Comparison of ENCODE assay signal across 14 mouse cellular contexts in genomic region chr11:53734970-53735681, GRCm38 (mm10). TPM values are rescaled to one million over a fixed set of nuclear protein-coding genes. Genes with fewer than 3 reads are reported as not detected.
DNase-seq lines count a peak whose midpoint lies in the region; ATAC-seq and TF ChIP-seq lines count a peak whose summit lies in the region.
"Had no signal": no experiment of that assay in that cellular context is flagged by ENCODE, and none has a peak within 500 bp of the region (broad histone marks: within the 10 kb centered on the region; RNA-seq: fewer than 3 reads in every experiment).

No protein-coding gene starts in this region.

- no peaks in the 10 kb centered on the region for H3K36me3 ChIP-seq in hindbrain, embryonic 12.5 days
- H3K36me3 ChIP-seq in hindbrain, embryonic 11.5 days (ENCODE audit: control insufficient read depth, insufficient read depth, low read length) = no peaks in the 10 kb centered on the region
- no peaks in the 10 kb centered on the region for H3K36me3 ChIP-seq in neural tube, embryonic 15.5 days
- H3K36me3 ChIP-seq in hindbrain, embryonic 15.5 days = no peaks in the 10 kb centered on the region
- H3K36me3 ChIP-seq in stomach, embryonic 15.5 days = no peaks in the 10 kb centered on the region
- H3K36me3 ChIP-seq: neural tube, embryonic 12.5 days had no signal

- no peak overlapping the region for H3K9ac ChIP-seq in hindbrain, embryonic 12.5 days
- H3K9ac ChIP-seq in hindbrain, embryonic 11.5 days (ENCODE audit: low read depth, low read length) = no peak overlapping the region
- H3K9ac ChIP-seq in neural tube, embryonic 15.5 days (replicated peaks) = no peak overlapping the region
- no peak overlapping the region for H3K9ac ChIP-seq in hindbrain, embryonic 15.5 days
- no peak overlapping the region for H3K9ac ChIP-seq in stomach, embryonic 15.5 days

- no peak for TF ChIP-seq CTCF in left cerebral cortex, adult 2 months (IDR thresholded peaks at IDR 0.05)

- H3K4me2 ChIP-seq in hindbrain, embryonic 12.5 days (replicated peaks) = peak overlapping the region; percentile 48
- no peak overlapping the region for H3K4me2 ChIP-seq in hindbrain, embryonic 11.5 days (replicated peaks; ENCODE audit: low read depth, low read length)
- peak overlapping the region; percentile 46 for H3K4me2 ChIP-seq in neural tube, embryonic 15.5 days
- H3K4me2 ChIP-seq in hindbrain, embryonic 15.5 days = peak overlapping the region; percentile 44
- no peak overlapping the region for H3K4me2 ChIP-seq in stomach, embryonic 15.5 days

- no peak overlapping the region for H3K27ac ChIP-seq in hindbrain, embryonic 12.5 days
- no peak overlapping the region for H3K27ac ChIP-seq in hindbrain, embryonic 11.5 days (ENCODE audit: low read depth, low read length)
- no peak overlapping the region for H3K27ac ChIP-seq in neural tube, embryonic 15.5 days (replicated peaks)
- no peak overlapping the region for H3K27ac ChIP-seq in hindbrain, embryonic 15.5 days (replicated peaks)
- H3K27ac ChIP-seq in stomach, embryonic 15.5 days = no peak overlapping the region
- no peak overlapping the region for H3K27ac ChIP-seq in left cerebral cortex, adult 2 months
- H3K27ac ChIP-seq: macrophage; neural tube, embryonic 12.5 days had no signal

- H3K4me1 ChIP-seq in hindbrain, embryonic 12.5 days = no peaks in the 10 kb centered on the region
- H3K4me1 ChIP-seq in hindbrain, embryonic 11.5 days (replicated peaks; ENCODE audit: control insufficient read depth, insufficient read depth, low read length) = no peaks in the 10 kb centered on the region
- H3K4me1 ChIP-seq in neural tube, embryonic 15.5 days = 0 out of 2 replicates have a peak, but pooled peaks cover 5% of the 10 kb centered on the region
- no peaks in the 10 kb centered on the region for H3K4me1 ChIP-seq in hindbrain, embryonic 15.5 days (replicated peaks)
- H3K4me1 ChIP-seq in stomach, embryonic 15.5 days = no peaks in the 10 kb centered on the region
- H3K4me1 ChIP-seq: neural tube, embryonic 12.5 days had no signal

- intact Hi-C loops in left cerebral cortex, adult 2 months (cut with DNase I) = loop anchor here (10.0 kb wide), 1 partner anchor 320 kb away; no protein-coding TSS in a partner anchor

- ATAC-seq in hindbrain, embryonic 12.5 days (ENCODE audit: low FRiP score) = 0 out of 2 replicates have a peak, but pooled peaks have one; percentile 26
- ATAC-seq in hindbrain, embryonic 11.5 days (ENCODE audit: low FRiP score) = no peak
- ATAC-seq in neural tube, embryonic 15.5 days (ENCODE audit: low FRiP score) = no peak
- ATAC-seq in hindbrain, embryonic 15.5 days (ENCODE audit: low FRiP score, low read depth) = no peak
- ATAC-seq in stomach, embryonic 15.5 days (ENCODE audit: insufficient read depth, low FRiP score, low read depth) = no peak
- no peak for ATAC-seq in erythroid progenitor cell, adult 5-6 weeks (replicated peaks; ENCODE audit: low FRiP score, poor library complexity, severe bottlenecking)

- H3K4me3 ChIP-seq in hindbrain, embryonic 12.5 days = no peak overlapping the region
- no peak overlapping the region for H3K4me3 ChIP-seq in hindbrain, embryonic 11.5 days (ENCODE audit: low read depth, low read length)
- H3K4me3 ChIP-seq in neural tube, embryonic 15.5 days (replicated peaks) = no peak overlapping the region
- H3K4me3 ChIP-seq in hindbrain, embryonic 15.5 days = no peak overlapping the region
- H3K4me3 ChIP-seq in stomach, embryonic 15.5 days (replicated peaks) = peak overlapping the region; percentile 18; the same call in 1 of the 2 replicates
- H3K4me3 ChIP-seq in left cerebral cortex, adult 2 months = no peak overlapping the region
- H3K4me3 ChIP-seq: neural tube, embryonic 12.5 days had no signal

- H3K9me3 ChIP-seq in hindbrain, embryonic 12.5 days (replicated peaks) = no peaks in the 10 kb centered on the region
- H3K9me3 ChIP-seq in hindbrain, embryonic 11.5 days (ENCODE audit: control insufficient read depth, low read length) = no peaks in the 10 kb centered on the region
- no peaks in the 10 kb centered on the region for H3K9me3 ChIP-seq in neural tube, embryonic 15.5 days (replicated peaks)
- H3K9me3 ChIP-seq in hindbrain, embryonic 15.5 days = no peaks in the 10 kb centered on the region
- no peaks in the 10 kb centered on the region for H3K9me3 ChIP-seq in stomach, embryonic 15.5 days
- H3K9me3 ChIP-seq: neural tube, embryonic 12.5 days had no signal

- no peaks in the 10 kb centered on the region; the same call in 1 of the 2 replicates for H3K27me3 ChIP-seq in hindbrain, embryonic 12.5 days
- no peaks in the 10 kb centered on the region for H3K27me3 ChIP-seq in hindbrain, embryonic 11.5 days (ENCODE audit: control insufficient read depth, insufficient read depth, low read length)
- no peaks in the 10 kb centered on the region for H3K27me3 ChIP-seq in neural tube, embryonic 15.5 days (replicated peaks)
- no peaks in the 10 kb centered on the region for H3K27me3 ChIP-seq in hindbrain, embryonic 15.5 days
- H3K27me3 ChIP-seq in stomach, embryonic 15.5 days (replicated peaks) = no peaks in the 10 kb centered on the region
- H3K27me3 ChIP-seq: neural tube, embryonic 12.5 days had no signal

- 72% methylated on average over 18 of the region's 18 CpGs for WGBS in hindbrain, embryonic 12.5 days
- 78% methylated on average over 18 of the region's 18 CpGs for WGBS in hindbrain, embryonic 11.5 days
- WGBS in neural tube, embryonic 15.5 days = 71% methylated on average over 18 of the region's 18 CpGs
- WGBS in hindbrain, embryonic 15.5 days = 76% methylated on average over 18 of the region's 18 CpGs
- 68% methylated on average over 18 of the region's 18 CpGs for WGBS in stomach, embryonic 15.5 days

- no peak for DNase-seq in hindbrain, embryonic 11.5 days (ENCODE audit: low spot score)
- DNase-seq in neural tube, embryonic 10.5 days (ENCODE audit: extremely low spot score, low spot score) = no peak
- no peak for DNase-seq in left cerebral cortex, adult 2 months (ENCODE audit: extremely low spot score in 1 of 2, low spot score in 2 of 2)

RNA-seq across cellular contexts. Expression of gene Il5, which starts 14.5 kb away (rescaled TPM):
- not detected in 2 replicates for polyA plus RNA-seq in hindbrain, embryonic 12.5 days (2016; fragmentation: Nextera tagmentation; extraction: Ambion mirVana)
- polyA plus RNA-seq in hindbrain, embryonic 11.5 days (2014; fragmentation: Nextera tagmentation; extraction: Ambion mirVana) = 0.10 TPM in 1 of 2 replicates, not detected in the other
- 0.15 TPM in 1 of 2 replicates, not detected in the other for polyA plus RNA-seq in neural tube, embryonic 15.5 days (2015; fragmentation: Nextera tagmentation; extraction: Ambion mirVana)
- polyA plus RNA-seq in hindbrain, embryonic 15.5 days (2015; fragmentation: Nextera tagmentation; extraction: Ambion mirVana) = not detected in 2 replicates
- polyA plus RNA-seq in stomach, embryonic 15.5 days (2015; fragmentation: Nextera tagmentation; extraction: Ambion mirVana) = not detected in 2 replicates
- total RNA-seq in erythroid progenitor cell, adult 5-6 weeks (2015; ENCODE audit: low replicate concordance) = not detected in 2 replicates
- not detected in 2 replicates for total RNA-seq in erythroid progenitor cell, adult 5-6 weeks (2017; ENCODE audit: low replicate concordance)
- total RNA-seq in left cerebral cortex, adult 2 months (2021) = not detected
- total RNA-seq: gastrocnemius, postnatal 10 days; hematopoietic stem cell, adult 5-6 weeks; layer of hippocampus, adult 18-20 months; left cerebral cortex, postnatal 25 days had no signal
- polyA plus RNA-seq: macrophage; neural tube, embryonic 12.5 days had no signal

RNA-seq across cellular contexts. Expression of gene Rad50, which starts 28.0 kb away (rescaled TPM):
- 18.5 and 21.4 TPM in 2 replicates for polyA plus RNA-seq in hindbrain, embryonic 12.5 days (2016; fragmentation: Nextera tagmentation; extraction: Ambion mirVana)
- polyA plus RNA-seq in hindbrain, embryonic 11.5 days (2014; fragmentation: Nextera tagmentation; extraction: Ambion mirVana) = 19.3 and 22.3 TPM in 2 replicates
- polyA plus RNA-seq in neural tube, embryonic 15.5 days (2015; fragmentation: Nextera tagmentation; extraction: Ambion mirVana) = 12.1 and 19.1 TPM in 2 replicates
- polyA plus RNA-seq in hindbrain, embryonic 15.5 days (2015; fragmentation: Nextera tagmentation; extraction: Ambion mirVana) = 12.2 and 12.3 TPM in 2 replicates
- 28.9 and 29.5 TPM in 2 replicates for polyA plus RNA-seq in stomach, embryonic 15.5 days (2015; fragmentation: Nextera tagmentation; extraction: Ambion mirVana)
- total RNA-seq in erythroid progenitor cell, adult 5-6 weeks (2015; ENCODE audit: low replicate concordance) = 23.1 and 46.5 TPM in 2 replicates
- total RNA-seq in erythroid progenitor cell, adult 5-6 weeks (2017; ENCODE audit: low replicate concordance) = 26.7 and 30.7 TPM in 2 replicates
- 10 to 100 TPM; 10.9 to 12.0 TPM for total RNA-seq in left cerebral cortex, adult 2 months (2021)

RNA-seq across cellular contexts. Expression of gene Irf1, which starts 34.7 kb away (rescaled TPM):
- 4.1 and 4.5 TPM in 2 replicates for polyA plus RNA-seq in hindbrain, embryonic 12.5 days (2016; fragmentation: Nextera tagmentation; extraction: Ambion mirVana)
- 1.7 and 3.8 TPM in 2 replicates for polyA plus RNA-seq in hindbrain, embryonic 11.5 days (2014; fragmentation: Nextera tagmentation; extraction: Ambion mirVana)
- polyA plus RNA-seq in neural tube, embryonic 15.5 days (2015; fragmentation: Nextera tagmentation; extraction: Ambion mirVana) = 3.9 and 23.3 TPM in 2 replicates
- polyA plus RNA-seq in hindbrain, embryonic 15.5 days (2015; fragmentation: Nextera tagmentation; extraction: Ambion mirVana) = 3.7 and 4.8 TPM in 2 replicates
- 27.6 and 27.9 TPM in 2 replicates for polyA plus RNA-seq in stomach, embryonic 15.5 days (2015; fragmentation: Nextera tagmentation; extraction: Ambion mirVana)
- total RNA-seq in erythroid progenitor cell, adult 5-6 weeks (2015; ENCODE audit: low replicate concordance) = 10.1 and 10.9 TPM in 2 replicates
- total RNA-seq in erythroid progenitor cell, adult 5-6 weeks (2017; ENCODE audit: low replicate concordance) = 7.2 and 38.7 TPM in 2 replicates
- total RNA-seq in left cerebral cortex, adult 2 months (2021) = 1 to 10 TPM; 6.6 to 8.2 TPM

RNA-seq across cellular contexts. Expression of gene Gm17334, which starts 37.9 kb away (rescaled TPM):
- not detected in 2 replicates for polyA plus RNA-seq in hindbrain, embryonic 12.5 days (2016; fragmentation: Nextera tagmentation; extraction: Ambion mirVana)
- not detected in 2 replicates for polyA plus RNA-seq in hindbrain, embryonic 11.5 days (2014; fragmentation: Nextera tagmentation; extraction: Ambion mirVana)
- 0.34 TPM in 1 of 2 replicates, not detected in the other for polyA plus RNA-seq in neural tube, embryonic 15.5 days (2015; fragmentation: Nextera tagmentation; extraction: Ambion mirVana)
- polyA plus RNA-seq in hindbrain, embryonic 15.5 days (2015; fragmentation: Nextera tagmentation; extraction: Ambion mirVana) = not detected in 2 replicates
- polyA plus RNA-seq in stomach, embryonic 15.5 days (2015; fragmentation: Nextera tagmentation; extraction: Ambion mirVana) = 0.19 and 0.24 TPM in 2 replicates
- not detected in 2 replicates for total RNA-seq in erythroid progenitor cell, adult 5-6 weeks (2015; ENCODE audit: low replicate concordance)
- not detected in 2 replicates for total RNA-seq in erythroid progenitor cell, adult 5-6 weeks (2017; ENCODE audit: low replicate concordance)
- 1 to 10 TPM in 1 of 2 experiments, under 1 TPM in 1; 0.52 to 1.1 TPM for total RNA-seq in left cerebral cortex, adult 2 months (2021)
- polyA plus RNA-seq: macrophage; neural tube, embryonic 12.5 days had no signal

Comparison
In these comparisons a context has a peak if more than half of its experiments do, and no peak if none do; other contexts are left out.
1. H3K4me2 ChIP-seq: peak in hindbrain, embryonic 12.5 days (single experiment), neural tube, embryonic 15.5 days (single experiment) and hindbrain, embryonic 15.5 days (single experiment); none in hindbrain, embryonic 11.5 days (single experiment) and stomach, embryonic 15.5 days (single experiment).